ENCODE assay signal across 10 mouse cellular contexts in genomic region chr3:153648713-153649112, GRCm38 (mm10).
"Had no signal": no experiment of that assay in that cellular context is flagged by ENCODE, and none has a peak within 500 bp of the region (broad histone marks: within the 10 kb centered on the region; RNA-seq: fewer than 3 reads in every experiment).

No protein-coding gene starts in this region.

- DNase-seq: kidney, adult 2 months; kidney, postnatal 14 days; left cerebral cortex, postnatal 4 days; lung, adult 18-20 months; thymus, postnatal 4 days had no signal

- H3K27me3 ChIP-seq: kidney, embryonic 15.5 days; limb, embryonic 13.5 days had no signal

- H3K9ac ChIP-seq: kidney, embryonic 15.5 days; limb, embryonic 13.5 days; liver, embryonic 14.5 days had no signal

- H3K27ac ChIP-seq: kidney, embryonic 15.5 days; limb, embryonic 13.5 days; liver, embryonic 14.5 days; stomach, postnatal 0 days had no signal

- H3K9me3 ChIP-seq: kidney, embryonic 15.5 days; limb, embryonic 13.5 days had no signal

- H3K4me2 ChIP-seq: kidney, embryonic 15.5 days; limb, embryonic 13.5 days had no signal

- H3K4me3 ChIP-seq: kidney, embryonic 15.5 days; limb, embryonic 13.5 days; myocyte had no signal
